Mouse (Mus musculus) frontal cortex, adult (tissue): Measurements from ENCODE around the gene Ryr3.
A peak's percentile ranks its signal among the peaks of the same experiment; 100 is the strongest.

Experiments
- ATAC-seq: cut with Nextera tagmentation; 2 replicates; pipeline ENCODE4 v1.9.2; 2017; ENCODE audit warnings: mild to moderate bottlenecking, moderate library complexity, mixed read lengths; ENCODE audit not compliant: low TSS enrichment

Ryr3 gene

GRCm38 (mm10) chr2:112912611-112913010 is 304.3 kb downstream of the Ryr3 start:
- ATAC-seq, result peak; percentile 32; the same call in 1 of the 2 replicates

- ATAC-seq, result peak; percentile 69
Measured at GRCm38 (mm10) chr2:112910579-112910978, 306.3 kb downstream of the Ryr3 start.

GRCm38 (mm10) chr2:112909142-112909541 is 307.8 kb downstream of the Ryr3 start:
- ATAC-seq, result no peak

GRCm38 (mm10) chr2:112900747-112901146 is 316.1 kb downstream of the Ryr3 start:
- no peak for ATAC-seq

- ATAC-seq, result no peak
Measured at GRCm38 (mm10) chr2:112884456-112885114, 332.3 kb downstream of the Ryr3 start.

GRCm38 (mm10) chr2:112881805-112882204 is 335.1 kb downstream of the Ryr3 start:
- ATAC-seq, result no peak

DNA sequence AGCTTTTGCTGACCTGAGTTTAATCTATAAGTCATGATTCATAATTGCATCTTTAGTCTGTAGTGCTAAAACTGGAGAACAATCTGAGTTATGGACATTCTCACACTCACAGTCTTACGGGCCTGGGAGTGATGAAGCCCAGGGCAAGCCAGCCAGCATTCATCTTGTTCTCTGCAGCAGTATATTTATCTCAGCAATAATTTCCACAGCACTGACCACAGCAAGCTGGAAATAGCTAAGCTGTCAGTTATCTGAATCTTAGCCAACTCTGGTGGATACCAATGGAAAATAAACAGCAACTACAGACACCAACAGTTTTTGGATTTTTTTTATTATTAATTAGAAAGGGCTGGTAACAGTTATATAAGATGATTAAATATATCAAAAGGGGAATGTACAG is 335.5 kb downstream of the Ryr3 start:
- no peak for ATAC-seq

DNA sequence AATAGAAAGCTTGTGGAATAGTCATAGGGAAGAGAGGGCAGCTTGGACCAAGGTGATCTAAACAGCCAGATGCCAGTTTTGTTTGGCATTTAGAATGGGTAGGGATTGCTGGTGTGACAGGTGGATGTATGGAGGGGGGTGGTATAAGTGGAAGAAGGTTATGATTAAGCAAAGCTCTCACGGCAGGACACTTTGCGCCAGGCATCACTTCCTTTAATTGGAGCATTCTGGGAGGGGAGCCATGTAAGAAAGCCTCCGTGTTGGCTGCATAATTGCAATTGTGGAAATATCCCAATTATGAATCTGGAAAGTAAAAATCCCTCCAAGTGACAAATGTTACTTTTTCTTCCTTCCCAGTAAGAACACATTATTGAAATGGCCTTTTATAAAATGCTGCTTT is 339.5 kb downstream of the Ryr3 start:
- ATAC-seq, result peak; percentile 50; the same call in 1 of the 2 replicates

DNA sequence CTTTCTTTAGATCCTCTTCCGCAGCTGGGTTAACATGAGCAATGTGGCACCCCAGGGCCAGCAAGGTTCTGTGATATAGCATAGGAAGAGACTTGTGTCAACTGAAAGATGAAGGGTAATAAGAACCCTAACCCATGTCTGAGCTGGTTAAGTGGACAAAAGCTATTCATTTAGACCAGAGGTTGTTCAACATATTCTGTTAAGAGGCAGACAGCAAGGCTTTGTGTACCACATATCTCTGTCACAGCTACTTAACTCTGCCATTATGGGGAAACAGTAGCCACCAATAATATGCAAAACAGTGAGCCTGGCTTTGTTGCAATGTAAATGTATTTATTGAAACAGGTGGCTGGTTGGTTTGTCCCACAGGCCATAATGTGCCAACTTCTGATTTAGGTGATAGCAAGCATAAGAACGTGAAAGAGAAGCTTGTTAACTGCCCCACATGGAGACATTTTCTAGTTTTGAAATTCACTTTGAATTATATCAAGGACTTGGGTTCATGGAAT is 350.8 kb downstream of the Ryr3 start:
- ATAC-seq, result no peak

- peak; percentile 93 for ATAC-seq
Measured at GRCm38 (mm10) chr2:112861792-112862191, 355.1 kb downstream of the Ryr3 start.

DNA sequence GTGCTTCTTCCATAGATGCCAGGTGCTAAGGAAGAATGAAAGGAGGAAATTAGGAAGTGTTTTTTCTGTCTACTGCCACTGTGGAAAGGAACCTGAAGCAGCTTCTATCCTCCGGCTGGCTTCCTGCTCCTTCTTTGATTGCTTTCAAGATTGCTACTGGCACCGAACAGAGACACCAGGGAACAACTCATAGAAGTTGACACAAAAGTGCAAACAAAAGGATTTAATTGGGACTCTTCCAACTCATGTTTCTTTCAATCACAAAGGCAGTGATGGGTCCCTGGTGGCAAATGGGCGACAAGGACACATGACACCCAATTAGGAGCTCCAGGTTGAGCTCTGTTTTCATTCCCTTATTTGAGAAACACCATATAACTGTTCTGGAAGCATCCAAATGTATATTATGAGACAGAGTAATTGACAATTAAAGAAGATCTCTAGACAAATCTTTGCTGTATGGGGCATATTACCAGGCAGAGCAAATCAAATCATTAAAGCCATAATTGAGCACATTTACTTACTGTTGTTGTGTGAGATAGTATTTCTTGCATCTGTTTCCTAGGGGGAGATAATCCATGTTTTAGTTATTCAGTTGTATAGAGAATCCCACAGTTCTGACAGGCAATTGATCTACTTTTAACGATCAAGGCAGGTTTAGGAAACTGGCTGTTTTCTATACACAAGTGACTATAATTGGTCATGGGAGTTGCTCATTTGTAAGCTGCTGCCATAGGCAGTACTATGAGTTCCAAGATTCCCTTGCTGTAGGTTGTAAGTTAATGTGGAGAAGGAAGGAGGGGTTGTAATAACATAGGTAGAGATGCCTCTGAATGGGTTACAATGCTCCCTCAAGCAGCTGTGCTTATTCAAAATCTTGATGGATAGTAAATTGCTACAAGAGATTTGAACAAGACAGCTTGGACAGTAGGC is 371.0 kb downstream of the Ryr3 start:
- no peak for ATAC-seq

DNA sequence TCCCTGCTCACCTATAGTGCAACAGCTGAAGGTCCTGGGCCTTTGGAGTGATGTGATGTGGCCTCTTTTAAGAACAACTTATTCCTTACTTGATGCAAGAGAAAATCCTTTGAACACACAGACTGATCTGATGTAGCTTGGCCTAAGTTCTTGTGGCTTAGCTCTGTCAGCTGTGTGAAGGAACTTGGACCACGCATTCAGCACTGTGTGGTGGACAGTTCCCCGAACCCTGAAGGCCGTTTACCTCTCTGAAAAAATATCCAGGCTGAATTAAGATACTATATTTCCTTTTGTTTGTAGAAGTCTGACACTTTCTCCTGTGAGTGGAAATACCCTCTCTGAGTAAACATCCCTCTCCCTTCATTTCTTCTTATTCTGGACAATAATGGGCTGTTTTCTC is 374.0 kb downstream of the Ryr3 start:
- no peak for ATAC-seq

GRCm38 (mm10) chr2:112831423-112832305 is 385.2 kb downstream of the Ryr3 start:
- ATAC-seq, result no peak

GRCm38 (mm10) chr2:112826571-112826970 is 390.3 kb downstream of the Ryr3 start:
- no peak for ATAC-seq

DNA sequence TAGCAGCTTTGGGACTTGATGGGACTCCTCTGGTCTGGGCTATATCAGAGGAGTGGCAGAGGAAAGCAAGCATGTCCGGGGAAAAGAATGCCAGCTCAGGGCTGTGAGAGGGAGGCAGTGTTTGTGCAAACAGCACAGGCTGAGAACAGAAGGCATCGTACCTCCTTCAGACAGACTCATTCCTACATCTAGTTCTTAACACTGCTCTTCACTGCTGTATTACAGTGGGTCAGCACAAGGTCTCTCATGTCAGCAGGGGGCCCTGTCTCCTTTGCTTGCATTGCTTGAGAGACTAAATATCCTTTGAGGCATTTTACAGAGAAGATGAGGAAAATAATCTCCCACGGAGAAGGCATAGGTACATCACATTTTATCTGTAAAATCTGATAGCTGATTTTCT is 394.2 kb downstream of the Ryr3 start:
- ATAC-seq, result peak; percentile 92

DNA sequence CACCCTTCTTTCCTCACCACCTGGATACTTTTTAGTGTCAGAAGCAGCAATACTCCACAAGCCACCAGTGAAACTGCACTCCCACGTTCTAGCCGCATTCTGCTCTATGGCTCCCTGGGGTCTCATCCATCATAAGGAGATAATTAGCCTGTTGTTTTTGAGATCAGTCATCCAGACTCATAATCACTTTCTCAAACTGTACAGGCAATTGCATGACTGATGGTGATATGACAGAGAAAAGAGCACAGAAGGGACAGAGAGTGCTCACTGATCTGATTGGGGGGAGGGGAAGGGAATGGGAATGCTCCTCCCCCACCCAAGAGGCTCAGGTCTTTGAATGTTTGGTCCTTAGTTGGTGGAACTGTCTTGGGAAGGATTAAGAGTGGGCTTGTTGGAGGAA is 397.8 kb downstream of the Ryr3 start:
- ATAC-seq, result no peak

GRCm38 (mm10) chr2:112816976-112817375 is 399.9 kb downstream of the Ryr3 start:
- no peak for ATAC-seq

DNA sequence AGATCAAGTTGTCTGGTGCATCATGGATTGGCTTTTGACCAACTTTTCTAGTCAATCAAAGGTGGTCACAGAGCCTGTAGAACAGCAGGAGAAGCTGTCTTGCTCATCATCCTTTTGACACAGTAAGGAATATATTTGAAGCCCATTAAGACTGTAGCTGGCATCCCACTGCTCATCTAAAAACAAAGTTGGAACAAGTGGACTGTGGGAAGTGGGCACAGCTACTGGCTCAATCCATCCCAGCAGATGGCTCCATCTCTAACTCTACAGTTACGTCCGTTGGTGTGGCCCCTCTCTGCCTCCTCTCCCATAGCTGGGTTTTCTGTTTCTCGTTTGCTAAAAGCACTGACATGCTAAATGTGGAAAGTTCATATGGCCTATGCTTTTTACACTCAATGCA is 400.9 kb downstream of the Ryr3 start:
- ATAC-seq, result peak; percentile 62

DNA sequence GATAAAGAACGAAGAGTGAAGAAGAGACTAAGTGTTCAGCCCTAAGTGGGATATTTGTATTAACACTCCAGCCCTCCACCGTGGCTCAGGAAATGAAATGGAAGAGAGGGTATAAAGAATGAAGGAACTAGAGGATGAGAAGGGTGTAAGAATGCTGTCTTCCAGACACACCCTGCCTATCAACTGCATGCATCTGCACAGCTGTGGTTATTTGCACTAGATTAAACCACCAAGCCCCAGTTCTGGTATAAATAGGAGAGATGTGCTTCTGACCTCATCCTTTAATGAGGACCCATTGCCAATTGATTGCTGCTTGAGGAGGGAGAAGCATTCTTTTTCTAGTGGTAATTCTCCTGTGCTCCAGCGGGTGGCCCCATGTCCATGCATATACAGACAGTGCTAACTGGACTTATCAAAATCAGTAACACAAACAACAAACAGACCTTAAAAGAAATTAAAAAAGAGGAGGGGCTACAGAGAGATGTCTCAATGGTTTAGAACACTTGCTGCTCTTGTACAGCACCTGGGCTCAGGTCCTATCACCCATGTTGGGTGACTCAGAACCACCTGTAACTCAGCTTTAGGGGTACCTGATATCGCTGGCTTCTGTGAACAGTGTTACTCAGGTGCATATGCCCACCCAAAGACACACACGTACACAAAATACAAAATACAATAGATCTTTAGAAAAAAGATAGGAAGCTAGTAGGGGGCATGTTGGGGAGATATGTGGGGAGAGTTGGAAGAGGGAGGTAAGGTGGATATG is 404.1 kb downstream of the Ryr3 start:
- ATAC-seq, result peak; percentile 80

DNA sequence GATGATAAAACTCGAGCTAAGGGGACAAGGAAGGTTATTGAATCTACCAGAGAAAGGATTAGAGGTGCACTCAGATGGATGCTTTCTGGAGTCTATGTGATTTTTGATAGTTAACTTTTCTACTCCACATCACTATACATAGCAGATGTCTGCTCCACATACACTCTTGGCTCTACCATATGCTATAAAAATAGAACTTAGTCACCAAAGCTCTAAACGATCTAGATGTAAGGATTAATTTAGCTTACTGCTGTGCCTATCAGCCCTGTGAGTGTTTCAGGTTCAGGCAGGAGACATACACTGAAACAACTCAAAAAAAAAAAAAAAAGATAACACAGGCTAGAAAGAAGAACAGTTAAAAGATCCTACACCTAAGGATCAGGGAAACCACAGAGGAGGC is 410.9 kb downstream of the Ryr3 start:
- peak; percentile 98 for ATAC-seq

DNA sequence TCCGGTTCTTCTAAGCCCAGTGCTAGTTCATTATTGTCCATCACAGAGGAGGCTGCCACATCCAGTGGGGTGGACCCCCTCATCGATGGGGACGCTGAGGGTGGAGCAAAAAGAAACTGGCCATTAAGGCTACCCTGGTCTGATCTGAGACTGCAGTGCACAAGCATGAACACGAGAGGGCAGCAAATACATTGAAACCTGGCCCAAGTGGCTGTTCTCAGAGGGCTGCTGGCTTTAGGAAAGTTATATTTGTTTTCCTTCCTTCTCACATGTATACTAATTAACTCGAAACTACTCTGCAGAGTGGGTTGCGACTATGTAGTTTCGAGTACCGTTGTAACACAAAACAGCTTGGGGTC is 416.9 kb downstream of the Ryr3 start:
- ATAC-seq, result peak; percentile 91
